Mouse (Mus musculus) kidney, embryonic 16.5 days (tissue): ENCODE data around the gene Mastl. TPM values are rescaled to one million over a fixed set of nuclear protein-coding genes. Genes with fewer than 3 reads are reported as not detected.

Experiments
- ATAC-seq: fragments of 200-750 bp; cut with Nextera tagmentation; 2 replicates; pipeline ENCODE4 v1.8.0; 2017; ENCODE audit warnings: moderate TSS enrichment; ENCODE audit not compliant: low FRiP score, low TSS enrichment
- H3K27ac ChIP-seq: fragments of 300-500 bp; sonication (generic); 2 replicates; pipeline ENCODE4 v1.5.1; 2014; ENCODE audit warnings: low read length
- H3K27me3 ChIP-seq: fragments of 300-500 bp; sonication (generic); 2 replicates; pipeline ENCODE4 v1.6.1; 2014; ENCODE audit warnings: low read length, control low read depth, mixed read lengths; ENCODE audit not compliant: insufficient read depth
- H3K36me3 ChIP-seq: fragments of 300-500 bp; sonication (generic); 2 replicates; pipeline ENCODE4 v1.6.1; 2014; ENCODE audit warnings: low read length, control low read depth, mixed read lengths; ENCODE audit not compliant: insufficient read depth
- H3K4me1 ChIP-seq: fragments of 300-500 bp; sonication (generic); 2 replicates; pipeline ENCODE4 v1.6.1; 2014; ENCODE audit warnings: low read length, control low read depth, mixed read lengths; ENCODE audit not compliant: insufficient read depth
- H3K4me2 ChIP-seq: fragments of 300-500 bp; sonication (generic); replicated peaks from 2 replicates; pipeline ENCODE4 v1.6.1; 2014; ENCODE audit warnings: low read depth, low read length
- H3K4me3 ChIP-seq: fragments of 300-500 bp; sonication (generic); 2 replicates; pipeline ENCODE4 v1.5.1; 2014; ENCODE audit warnings: mild to moderate bottlenecking, low read length
- H3K9ac ChIP-seq: fragments of 300-500 bp; sonication (generic); replicated peaks from 2 replicates; pipeline ENCODE4 v1.6.1; 2014; ENCODE audit warnings: low read length
- H3K9me3 ChIP-seq: fragments of 300-500 bp; sonication (generic); 2 replicates; pipeline ENCODE4 v1.6.1; 2016; ENCODE audit warnings: low read length, control low read depth
- WGBS: fragments of 180-500 bp; shearing (Covaris S2); extraction: QIAGEN DNeasy Blood & Tissue Kit; methylation state at CpG from one replicate; pipeline ENCODE4 v1.1.7; 2014; 5-methylcytosine and 5-hydroxymethylcytosine counted together
- polyA plus RNA-seq: library from polyadenylated mRNA; unstranded; fragments of >200 nt; fragmentation: Nextera tagmentation; extraction: Ambion mirVana; gene quantifications from 2 replicates; pipeline ENCODE4 v1.2.1, GENCODE M21; 2015

Gene Mastl
- polyA plus RNA-seq, 1 experiment from 2014 or later, result 11.3 TPM

GRCm38 (mm10) chr2:23068370-23068737 is 87.5 kb downstream of the Mastl start:
- H3K36me3 ChIP-seq, result no peaks in the 10 kb centered on the region
- no peaks in the 10 kb centered on the region for H3K9me3 ChIP-seq
- under 1% methylated on average over 21 of the region's 21 CpGs for WGBS
- peak overlapping the region; percentile 98 for H3K4me2 ChIP-seq
- H3K4me1 ChIP-seq, result no peaks in the 10 kb centered on the region
- peak overlapping the region; percentile 90 for H3K9ac ChIP-seq
- peak; percentile 81 for ATAC-seq
- H3K4me3 ChIP-seq, result peak overlapping the region; percentile 80
- H3K27me3 ChIP-seq, result no peaks in the 10 kb centered on the region
- H3K27ac ChIP-seq, result peak overlapping the region; percentile 98

GRCm38 (mm10) chr2:23067552-23068369 is 88.1 kb downstream of the Mastl start, which contains the start of gene Acbd5:
Acbd5 (plus strand) TSS chr2:23068167.
- H3K4me3 ChIP-seq, result peak within 1 kb of the TSS; percentile 80
- H3K27ac ChIP-seq, result peak within 1 kb of the TSS; percentile 98
- peak within 1 kb of the TSS; percentile 90 for H3K9ac ChIP-seq
- no peaks in the 10 kb centered on the region for H3K36me3 ChIP-seq
- 3% methylated on average over 34 of the region's 34 CpGs for WGBS
- H3K4me1 ChIP-seq, result no peaks in the 10 kb centered on the region
- H3K27me3 ChIP-seq, result no peaks in the 10 kb centered on the region
- H3K4me2 ChIP-seq, result peak within 1 kb of the TSS; percentile 98
- no peaks in the 10 kb centered on the region for H3K9me3 ChIP-seq
- peak; percentile 97 for ATAC-seq

Other genes starting within 250 kb of the Mastl start
- 51.4 and 52.5 TPM in 2 replicates for gene Abi1, start 115.8 kb downstream of the Mastl start, polyA plus RNA-seq
- gene Acbd5, start 87.9 kb downstream of the Mastl start, polyA plus RNA-seq, result 35.6 and 37.9 TPM in 2 replicates
- gene Yme1l1, start 345 bp upstream of the Mastl start, polyA plus RNA-seq, result 64.6 and 72.5 TPM in 2 replicates
- gene 4931423N10Rik, start 51.5 kb upstream of the Mastl start, polyA plus RNA-seq, result not detected in 2 replicates
- not detected in 2 replicates for gene Nxph2, start 165.2 kb upstream of the Mastl start, polyA plus RNA-seq